Mouse (Mus musculus) stomach, embryonic 16.5 days (tissue): ENCODE results near the gene Fez1. TPM values are rescaled to one million over a fixed set of nuclear protein-coding genes. Genes with fewer than 3 reads are reported as not detected.

ENCODE experiments used
- ATAC-seq: fragments of 200-750 bp; cut with Nextera tagmentation; 2 replicates; pipeline ENCODE4 v1.8.0; 2017; ENCODE audit warnings: moderate number of reproducible peaks, moderate TSS enrichment; ENCODE audit not compliant: insufficient read depth, low FRiP score
- H3K27ac ChIP-seq: fragments of 300-500 bp; sonication (generic); 2 replicates; pipeline ENCODE4 v1.5.1; 2014; ENCODE audit warnings: low read length
- H3K27me3 ChIP-seq: fragments of 300-500 bp; sonication (generic); 2 replicates; pipeline ENCODE4 v1.6.1; 2014; ENCODE audit warnings: low read length, control low read depth, mixed read lengths; ENCODE audit not compliant: control insufficient read depth, insufficient read depth
- H3K36me3 ChIP-seq: fragments of 300-500 bp; sonication (generic); 2 replicates; pipeline ENCODE4 v1.6.1; 2014; ENCODE audit warnings: low read length; ENCODE audit not compliant: control insufficient read depth, insufficient read depth
- H3K4me1 ChIP-seq: fragments of 300-500 bp; sonication (generic); 2 replicates; pipeline ENCODE4 v1.6.1; 2014; ENCODE audit warnings: low read length, control low read depth, mixed read lengths; ENCODE audit not compliant: control insufficient read depth, insufficient read depth
- H3K4me2 ChIP-seq: fragments of 300-500 bp; sonication (generic); 2 replicates; pipeline ENCODE4 v1.6.1; 2014; ENCODE audit warnings: low read depth, low read length, mixed read lengths
- H3K4me3 ChIP-seq: fragments of 300-500 bp; sonication (generic); replicated peaks from 2 replicates; pipeline ENCODE4 v1.5.1; 2014; ENCODE audit warnings: mild to moderate bottlenecking, low read length
- H3K9ac ChIP-seq: fragments of 300-500 bp; sonication (generic); 2 replicates; pipeline ENCODE4 v1.6.1; 2014; ENCODE audit warnings: low read length
- H3K9me3 ChIP-seq: fragments of 300-500 bp; sonication (generic); replicated peaks from 2 replicates; pipeline ENCODE4 v1.6.1; 2016; ENCODE audit warnings: low read length, control low read depth; ENCODE audit not compliant: control insufficient read depth
- WGBS: fragments of 180-500 bp; shearing (Covaris S2); extraction: QIAGEN DNeasy Blood & Tissue Kit; methylation state at CpG from one replicate; pipeline ENCODE4 v1.1.7; 2014; 5-methylcytosine and 5-hydroxymethylcytosine counted together
- polyA plus RNA-seq: library from polyadenylated mRNA; unstranded; fragments of >200 nt; fragmentation: Nextera tagmentation; extraction: Ambion mirVana; gene quantifications from 2 replicates; pipeline ENCODE4 v1.2.1, GENCODE M21; 2015

The Fez1 gene
- polyA plus RNA-seq, 1 experiment from 2014 or later, result 14.4 TPM

DNA sequence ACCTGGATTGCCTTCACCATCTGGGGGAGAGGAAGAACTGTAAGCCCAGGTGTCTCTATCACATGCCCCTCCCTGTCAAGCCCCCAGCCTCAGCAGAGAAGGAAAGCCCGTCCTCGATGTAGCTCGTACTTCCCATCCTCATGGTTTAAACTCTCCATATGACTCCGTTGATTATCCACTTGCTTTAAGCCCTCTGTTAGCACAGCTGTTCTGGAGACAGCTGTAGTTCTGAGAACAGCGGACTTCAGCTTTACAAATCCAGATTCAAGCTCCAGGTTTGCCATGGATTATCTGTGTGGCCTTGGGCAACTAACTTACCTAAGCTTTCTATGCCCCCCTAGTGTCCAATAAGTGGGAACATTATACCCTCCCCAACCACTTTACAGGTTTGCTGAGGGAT is 102.1 kb downstream of the Fez1 start:
- no peaks in the 10 kb centered on the region for H3K9me3 ChIP-seq
- no peak overlapping the region for H3K4me3 ChIP-seq
- WGBS, result 82% methylated on average over 5 of the region's 5 CpGs
- no peak overlapping the region for H3K9ac ChIP-seq
- H3K4me2 ChIP-seq, result no peak overlapping the region
- H3K36me3 ChIP-seq, result no peaks in the 10 kb centered on the region
- H3K27me3 ChIP-seq, result no peaks in the 10 kb centered on the region
- no peaks in the 10 kb centered on the region for H3K4me1 ChIP-seq
- H3K27ac ChIP-seq, result no peak overlapping the region
- ATAC-seq, result no peak

Other genes starting within 250 kb of the Fez1 start
- gene Gm17689, start 239.2 kb upstream of the Fez1 start, polyA plus RNA-seq, result not detected in 2 replicates
- not detected in 2 replicates for gene A630095E13Rik, start 178.5 kb upstream of the Fez1 start, polyA plus RNA-seq
- not detected in 2 replicates for gene Acrv1, start 128.6 kb upstream of the Fez1 start, polyA plus RNA-seq
- gene Chek1, start 94.8 kb upstream of the Fez1 start, polyA plus RNA-seq, result 25.7 and 27.3 TPM in 2 replicates
- 330 and 341 TPM in 2 replicates for gene Stt3a, start 54.2 kb upstream of the Fez1 start, polyA plus RNA-seq
- gene Ei24, start 24.5 kb upstream of the Fez1 start, polyA plus RNA-seq, result 89.4 and 98.4 TPM in 2 replicates